Mouse (Mus musculus) ES-Bruce4 (cell line): ENCODE data around the gene Nrn1.

Experiments
- CTCF ChIP-seq: IDR thresholded peaks from one replicate; pipeline ENCODE4 v1.8.1; 2011; ENCODE audit warnings: low read depth, low read length
- POLR2A ChIP-seq: IDR thresholded peaks from one replicate; pipeline ENCODE4 v1.8.1; 2011; ENCODE audit warnings: low read length; ENCODE audit not compliant: insufficient read depth

DNA sequence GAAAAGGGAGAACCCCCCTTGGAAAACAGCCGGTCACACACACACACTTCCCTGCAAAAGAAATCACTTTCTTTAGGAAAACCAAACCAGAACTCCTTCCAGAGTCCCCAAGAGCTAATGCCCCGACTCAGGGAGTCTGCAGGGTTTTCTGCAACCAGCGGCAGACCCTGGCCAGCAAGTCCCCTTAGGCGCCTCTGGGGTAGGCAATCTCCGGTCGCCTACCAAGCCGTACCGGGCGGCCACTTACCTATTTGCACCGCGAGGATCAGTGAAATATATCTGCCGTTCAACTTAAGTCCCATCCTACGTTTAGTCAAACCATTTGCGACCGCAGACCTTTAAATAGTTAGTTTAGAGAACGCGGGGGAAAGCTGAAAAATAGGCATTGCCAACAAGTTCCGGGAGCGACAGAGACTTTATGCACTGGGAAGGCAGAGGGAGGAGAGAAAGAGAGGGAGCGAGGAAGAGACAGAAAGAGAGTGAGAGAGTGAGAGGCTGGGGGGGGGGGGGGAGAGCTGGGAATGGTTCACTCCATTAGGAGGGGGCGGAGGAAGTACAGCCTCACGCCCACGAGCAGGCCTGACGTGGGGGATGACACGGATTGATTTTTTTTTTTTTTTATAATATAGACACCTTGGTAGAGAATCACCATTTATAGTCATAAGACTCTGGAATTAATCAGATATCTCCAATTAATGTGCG, 791 bp downstream of the Nrn1 start:
- TF ChIP-seq CTCF (no peak), POLR2A (no peak)
